Mouse (Mus musculus) neural tube, embryonic 12.5 days (tissue): ENCODE measurements around the gene Snx27. TPM values are rescaled to one million over a fixed set of nuclear protein-coding genes. Genes with fewer than 3 reads are reported as not detected.
A peak's percentile ranks its signal among the peaks of the same experiment; 100 is the strongest.

ENCODE experiments used
- ATAC-seq: fragments of 200-750 bp; cut with Nextera tagmentation; 2 replicates; pipeline ENCODE4 v1.8.0; 2017; ENCODE audit warnings: low read depth, mild to moderate bottlenecking, moderate TSS enrichment, moderate library complexity; ENCODE audit not compliant: low FRiP score
- H3K27ac ChIP-seq: fragments of 300-500 bp; sonication (generic); 2 replicates; pipeline ENCODE4 v1.5.1; 2016
- H3K27me3 ChIP-seq: fragments of 300-500 bp; sonication (generic); replicated peaks from 2 replicates; pipeline ENCODE4 v1.6.1; 2016; ENCODE audit warnings: mild to moderate bottlenecking
- H3K36me3 ChIP-seq: fragments of 300-500 bp; sonication (generic); 2 replicates; pipeline ENCODE4 v1.6.1; 2016; ENCODE audit warnings: mild to moderate bottlenecking
- H3K4me1 ChIP-seq: fragments of 300-500 bp; sonication (generic); 2 replicates; pipeline ENCODE4 v1.6.1; 2016
- H3K4me2 ChIP-seq: fragments of 300-500 bp; sonication (generic); replicated peaks from 2 replicates; pipeline ENCODE4 v1.6.1; 2016; ENCODE audit warnings: mild to moderate bottlenecking
- H3K4me3 ChIP-seq: fragments of 300-500 bp; sonication (generic); 2 replicates; pipeline ENCODE4 v1.5.1; 2016
- H3K9ac ChIP-seq: fragments of 300-500 bp; sonication (generic); 2 replicates; pipeline ENCODE4 v1.6.1; 2016; ENCODE audit warnings: mild to moderate bottlenecking
- H3K9me3 ChIP-seq: fragments of 300-500 bp; sonication (generic); 2 replicates; pipeline ENCODE4 v1.6.1; 2016; ENCODE audit warnings: mild to moderate bottlenecking
- WGBS: fragments of 180-500 bp; shearing (Covaris S2); methylation state at CpG from one replicate; pipeline ENCODE4 v1.1.7; 2016; 5-methylcytosine and 5-hydroxymethylcytosine counted together
- polyA plus RNA-seq: library from polyadenylated mRNA; unstranded; fragments of >200 nt; fragmentation: Nextera tagmentation; extraction: Ambion mirVana; gene quantifications from 2 replicates; pipeline ENCODE4 v1.2.1, GENCODE M21; 2016

Gene Snx27
- polyA plus RNA-seq, 1 experiment from 2014 or later = 66.9 TPM

DNA sequence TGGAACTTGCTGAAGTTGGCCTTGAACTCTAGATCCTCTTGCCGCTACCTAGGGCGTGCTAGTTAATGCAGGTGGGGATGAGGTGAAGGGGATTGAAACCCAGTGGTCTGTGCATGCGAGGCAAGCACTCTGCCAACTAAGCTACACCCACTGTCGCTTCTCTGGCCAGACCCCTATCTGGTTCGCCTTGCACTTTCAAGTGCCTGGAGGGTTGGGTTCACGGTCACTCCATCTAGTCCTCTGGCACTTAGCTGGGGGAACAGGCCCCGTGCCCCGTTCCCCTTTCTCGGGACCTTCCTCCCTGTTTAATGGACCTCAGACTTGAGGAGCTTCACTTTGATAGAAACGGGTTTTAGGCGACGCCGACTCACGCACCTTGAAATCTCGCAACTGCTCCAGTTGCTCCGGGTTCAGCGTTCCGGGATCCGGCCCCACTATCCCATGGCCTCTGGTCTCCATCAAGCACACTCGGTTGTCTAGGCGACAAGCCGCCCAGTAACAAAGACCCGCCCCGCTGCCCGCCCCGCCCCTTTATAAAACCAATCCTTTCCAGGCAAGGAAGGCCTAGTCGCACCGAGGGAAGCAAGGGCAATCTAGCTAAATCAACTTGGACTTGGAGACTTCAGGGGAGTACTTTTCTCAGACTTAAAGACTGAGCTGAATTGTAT, 109.9 kb downstream of the Snx27 start:
- 10% methylated on average over 28 of the region's 28 CpGs for WGBS
- H3K27ac ChIP-seq = no peak overlapping the region

DNA sequence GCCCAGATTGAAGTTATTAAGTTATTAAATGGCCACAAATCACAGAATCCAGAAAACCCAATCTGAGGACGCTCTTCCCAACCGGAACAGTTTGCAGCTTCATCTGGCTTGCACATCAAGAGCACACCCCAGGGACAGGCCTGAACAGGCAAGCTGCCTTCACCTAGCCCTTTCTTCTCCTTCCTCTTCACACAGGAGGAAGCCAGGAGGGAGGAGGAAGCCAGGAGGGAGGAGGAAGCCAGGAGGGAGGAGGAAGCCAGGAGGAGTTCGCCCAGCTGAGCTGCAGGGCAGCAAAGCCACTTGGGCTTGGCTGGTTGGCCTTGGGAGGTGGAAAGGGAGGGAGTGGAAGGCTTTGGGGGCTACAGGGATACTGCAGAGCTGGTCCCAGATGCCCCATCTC, 113.6 kb downstream of the Snx27 start:
- Histone ChIP-seq H3K9me3 (no peaks in the 10 kb centered on the region), H3K9ac (no peak overlapping the region), H3K27me3 (no peaks in the 10 kb centered on the region), H3K4me1 (peaks cover 33% of the 10 kb centered on the region), H3K27ac (no peak overlapping the region), H3K36me3 (no peaks in the 10 kb centered on the region), H3K4me2 (no peak overlapping the region), H3K4me3 (no peak overlapping the region)
- WGBS = 58% methylated on average over 3 of the region's 3 CpGs
- no peak for ATAC-seq

More for the DNA sequence above, 109.9 kb downstream of the Snx27 start:
- Histone ChIP-seq H3K36me3 (no peaks in the 10 kb centered on the region), H3K4me3 (peak overlapping the region; percentile 23; the same call in 1 of the 2 replicates), H3K4me2 (peak overlapping the region; percentile 61), H3K9me3 (no peaks in the 10 kb centered on the region), H3K27me3 (no peaks in the 10 kb centered on the region), H3K4me1 (peaks cover 24% of the 10 kb centered on the region), H3K9ac (peak overlapping the region; percentile 34; the same call in 1 of the 2 replicates)
- peak; percentile 68; the same call in 1 of the 2 replicates for ATAC-seq

DNA sequence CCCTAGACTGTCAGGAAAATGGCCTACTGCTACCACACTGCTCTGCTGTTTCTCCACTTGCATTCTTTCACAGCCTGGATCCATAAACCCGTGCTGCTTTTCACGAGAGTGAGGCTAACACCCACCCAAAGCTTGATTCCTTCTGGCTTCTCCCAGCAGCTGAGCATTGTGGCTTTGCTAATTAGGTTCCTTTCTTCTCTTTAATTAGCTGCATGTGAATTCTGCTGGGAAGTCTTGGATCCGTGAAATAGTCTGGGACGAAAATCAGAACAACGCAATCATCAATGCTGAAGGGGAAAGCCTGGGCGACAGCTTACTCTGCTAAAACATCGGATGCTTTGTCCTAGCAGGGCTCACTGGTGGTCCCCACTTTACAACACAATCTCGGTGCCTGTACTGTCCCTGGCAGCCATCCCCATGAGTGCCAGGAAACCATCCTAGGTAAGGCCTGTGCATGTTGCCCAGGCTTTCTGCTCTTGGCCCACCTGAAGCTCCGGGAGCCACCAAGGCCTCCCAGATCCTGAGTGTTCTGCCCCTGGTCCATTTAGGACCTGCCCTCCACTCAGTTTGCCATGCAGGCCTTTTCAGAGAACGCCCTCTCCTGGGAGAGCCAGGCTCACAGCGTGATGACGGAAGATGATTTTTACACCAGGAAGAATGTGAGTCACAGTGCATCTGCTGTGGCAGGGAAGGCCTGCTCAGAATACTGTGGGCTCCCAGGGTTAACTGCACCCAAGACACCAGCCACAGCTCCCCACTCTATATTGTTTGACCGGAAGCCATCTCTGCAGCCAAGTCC, 116.7 kb downstream of the Snx27 start:
- H3K4me2 ChIP-seq = no peak overlapping the region
- H3K9ac ChIP-seq = no peak overlapping the region

DNA sequence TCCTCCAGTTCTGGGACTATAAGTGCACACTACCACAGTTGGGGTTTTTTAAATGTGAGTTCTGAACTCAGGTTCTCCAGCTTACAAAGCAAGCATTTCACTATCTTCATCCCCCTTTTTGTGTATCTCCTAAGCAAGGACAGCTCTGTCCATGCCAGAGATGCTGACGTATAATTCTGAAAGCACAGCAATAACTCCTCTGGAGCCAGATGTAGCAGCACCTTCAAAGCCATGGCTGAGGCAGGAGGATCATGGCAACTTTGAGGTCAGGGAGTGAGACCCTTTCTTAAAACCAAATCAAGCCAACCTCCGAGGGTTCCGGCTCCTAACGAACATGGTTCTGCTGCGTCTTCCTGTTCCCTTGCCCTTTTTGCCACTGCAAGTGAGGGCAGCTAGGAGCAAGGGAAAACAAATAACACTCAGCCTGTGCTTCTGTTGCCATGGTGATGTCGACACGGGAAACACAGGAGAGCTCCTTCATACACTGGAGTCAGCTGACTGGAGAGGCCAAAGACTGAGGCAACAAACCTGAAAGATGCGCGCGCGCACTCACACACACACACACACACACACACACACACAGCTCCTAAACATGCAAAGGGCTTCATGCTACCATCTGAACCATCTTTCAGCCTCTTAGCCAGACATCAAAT, 118.5 kb downstream of the Snx27 start:
- Histone ChIP-seq H3K4me3 (no peak overlapping the region), H3K4me1 (peaks cover 23% of the 10 kb centered on the region), H3K36me3 (no peaks in the 10 kb centered on the region), H3K9ac (no peak overlapping the region), H3K27me3 (no peaks in the 10 kb centered on the region), H3K4me2 (no peak overlapping the region; the same call in 1 of the 2 replicates), H3K27ac (no peak overlapping the region), H3K9me3 (0 out of 2 replicates have a peak, but pooled peaks cover under 1% of the 10 kb centered on the region)
- WGBS = 47% methylated on average over 11 of the region's 11 CpGs
- ATAC-seq = peak; percentile 81

More for the DNA sequence above, 116.7 kb downstream of the Snx27 start:
- ATAC-seq = 0 out of 2 replicates have a peak, but pooled peaks have one; percentile 8
- Histone ChIP-seq H3K36me3 (no peaks in the 10 kb centered on the region), H3K9me3 (no peaks in the 10 kb centered on the region), H3K27ac (peak overlapping the region; percentile 53; the same call in 1 of the 2 replicates), H3K4me1 (peaks cover 23% of the 10 kb centered on the region), H3K4me3 (no peak overlapping the region), H3K27me3 (no peaks in the 10 kb centered on the region)
- 49% methylated on average over 13 of the region's 13 CpGs for WGBS

DNA sequence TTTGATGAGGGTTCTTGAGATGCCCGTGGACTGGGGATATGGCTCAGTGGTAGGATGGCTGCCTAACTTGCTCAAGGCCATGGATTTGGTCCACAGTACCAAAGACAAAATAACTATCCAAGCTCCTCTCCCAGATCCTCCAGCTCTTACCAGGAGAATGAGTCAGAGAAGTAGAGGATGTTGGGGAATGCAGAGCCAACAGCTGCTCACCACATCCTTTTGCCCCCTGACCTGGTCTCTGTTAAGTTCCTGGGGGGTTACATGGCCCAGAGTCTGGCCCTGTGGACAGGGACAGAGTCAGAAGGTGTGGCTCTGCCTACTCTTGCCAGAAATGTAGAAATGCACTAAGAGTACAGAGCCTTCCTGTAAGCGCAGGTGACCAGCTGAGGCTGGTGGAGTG, 122.7 kb downstream of the Snx27 start:
- Histone ChIP-seq H3K9ac (no peak overlapping the region), H3K4me3 (no peak overlapping the region), H3K4me1 (peaks cover 12% of the 10 kb centered on the region), H3K27me3 (no peaks in the 10 kb centered on the region; the same call in 1 of the 2 replicates), H3K9me3 (0 out of 2 replicates have a peak, but pooled peaks cover 3% of the 10 kb centered on the region), H3K36me3 (no peaks in the 10 kb centered on the region), H3K4me2 (no peak overlapping the region), H3K27ac (no peak overlapping the region)
- ATAC-seq = no peak
- WGBS = 94% methylated on average over 2 of the region's 2 CpGs

DNA sequence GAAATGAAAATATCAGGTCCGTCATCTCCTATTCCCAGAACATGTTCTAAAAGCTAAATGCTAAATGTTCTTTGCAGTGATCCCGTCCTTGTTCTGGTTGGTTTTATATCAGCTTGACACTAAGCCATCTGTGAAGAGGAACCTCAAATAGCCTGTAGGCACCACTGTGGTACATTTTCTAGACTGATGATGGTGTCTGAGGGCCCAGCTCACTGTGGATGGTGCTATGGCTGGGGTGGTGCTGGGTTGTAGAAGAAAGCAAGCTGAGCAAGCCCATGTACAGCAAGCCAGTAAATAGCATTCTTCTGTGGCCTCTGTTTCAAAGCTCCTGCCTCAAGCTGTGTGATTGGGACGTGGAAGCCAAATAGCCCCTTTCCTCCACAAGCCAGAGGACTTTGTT, 125.5 kb downstream of the Snx27 start:
- Histone ChIP-seq H3K4me3 (no peak overlapping the region), H3K27me3 (no peaks in the 10 kb centered on the region; the same call in 1 of the 2 replicates), H3K9me3 (0 out of 2 replicates have a peak, but pooled peaks cover 3% of the 10 kb centered on the region), H3K4me2 (peak overlapping the region; percentile 47; the same call in 1 of the 2 replicates), H3K27ac (no peak overlapping the region), H3K9ac (no peak overlapping the region), H3K4me1 (no peaks in the 10 kb centered on the region), H3K36me3 (no peaks in the 10 kb centered on the region)
- ATAC-seq = 0 out of 2 replicates have a peak, but pooled peaks have one; percentile 48
- WGBS = 80% methylated on average over 3 of the region's 3 CpGs

DNA sequence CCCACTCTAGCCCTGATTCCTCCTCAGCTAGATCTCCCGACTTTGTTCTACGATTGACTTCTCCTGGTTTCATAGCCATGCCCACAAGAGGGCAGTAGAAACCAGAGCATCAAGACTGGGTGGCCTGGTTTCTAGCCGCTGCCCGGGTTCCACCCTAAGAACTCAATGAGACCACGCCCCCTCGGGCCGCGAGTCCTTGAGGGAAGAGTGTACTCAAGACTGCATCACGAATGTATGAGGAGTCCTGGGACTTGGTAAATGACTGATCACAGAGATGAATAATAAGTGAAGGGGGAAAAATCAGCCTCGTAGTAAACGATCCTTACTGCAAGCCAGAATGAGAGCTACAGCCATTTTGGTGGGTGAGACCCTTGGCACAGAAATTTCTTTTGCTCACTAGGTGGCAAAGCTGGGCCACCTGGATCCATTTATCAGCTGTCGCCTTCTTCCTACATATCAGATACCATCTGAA, 126.0 kb downstream of the Snx27 start:
- WGBS = 2% methylated on average over 12 of the region's 12 CpGs
- Histone ChIP-seq H3K36me3 (no peaks in the 10 kb centered on the region), H3K4me2 (peak overlapping the region; percentile 47), H3K9ac (no peak overlapping the region), H3K27me3 (no peaks in the 10 kb centered on the region; the same call in 1 of the 2 replicates), H3K4me3 (peak overlapping the region; percentile 13; the same call in 1 of the 2 replicates), H3K4me1 (no peaks in the 10 kb centered on the region), H3K9me3 (0 out of 2 replicates have a peak, but pooled peaks cover 3% of the 10 kb centered on the region), H3K27ac (no peak overlapping the region)
- ATAC-seq = peak; percentile 88

DNA sequence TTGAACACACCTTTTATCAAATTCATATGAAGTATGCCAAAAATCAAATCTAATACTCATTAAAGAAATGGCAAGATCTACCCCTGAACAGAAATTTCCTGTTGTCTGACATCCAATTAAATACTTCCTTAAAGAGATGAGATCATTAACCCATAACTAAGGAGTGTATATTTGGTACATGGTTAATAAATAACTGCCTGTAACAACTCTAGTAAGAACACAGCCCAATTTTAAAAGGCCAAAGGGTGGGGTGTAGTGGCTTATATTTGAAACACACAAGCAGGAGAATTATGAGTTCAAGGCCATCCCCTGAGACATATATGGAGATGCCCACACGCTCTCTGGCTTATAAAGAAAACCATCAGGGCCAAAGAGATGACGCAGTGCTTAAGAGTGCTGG, 133.1 kb downstream of the Snx27 start:
- 91% methylated on average over 2 of the region's 2 CpGs for WGBS

More for the DNA sequence above, 133.1 kb downstream of the Snx27 start:
- Histone ChIP-seq H3K4me2 (no peak overlapping the region), H3K27ac (no peak overlapping the region), H3K9ac (no peak overlapping the region), H3K27me3 (no peaks in the 10 kb centered on the region), H3K4me3 (no peak overlapping the region), H3K4me1 (peaks cover 3% of the 10 kb centered on the region), H3K9me3 (no peaks in the 10 kb centered on the region), H3K36me3 (peaks cover 50% of the 10 kb centered on the region)
- no peak for ATAC-seq

Other genes with a start within 250 kb of the Snx27 start
- not detected in 2 replicates for gene Them5, start 240.6 kb downstream of the Snx27 start, polyA plus RNA-seq
- 2.4 and 3.1 TPM in 2 replicates for gene C2cd4d, start 220.3 kb downstream of the Snx27 start, polyA plus RNA-seq
- gene Rorc, start 209.9 kb downstream of the Snx27 start, polyA plus RNA-seq = 0.20 TPM in 2 replicates
- 0.29 and 0.51 TPM in 2 replicates for gene Lingo4, start 184.2 kb downstream of the Snx27 start, polyA plus RNA-seq
- 47.3 and 55.5 TPM in 2 replicates for gene Tdrkh, start 169.4 kb downstream of the Snx27 start, polyA plus RNA-seq
- 65.1 and 67.6 TPM in 2 replicates for gene Mrpl9, start 139.4 kb downstream of the Snx27 start, polyA plus RNA-seq
- 0.81 and 0.96 TPM in 2 replicates for gene Oaz3, start 138.8 kb downstream of the Snx27 start, polyA plus RNA-seq
- gene Celf3, start 104.4 kb downstream of the Snx27 start, polyA plus RNA-seq = 204 and 222 TPM in 2 replicates
- 11.9 and 12.9 TPM in 2 replicates for gene Riiad1, start 102.4 kb downstream of the Snx27 start, polyA plus RNA-seq
- gene Gm10972, start 60.4 kb upstream of the Snx27 start, polyA plus RNA-seq = not detected in 2 replicates
- 2.9 and 3.5 TPM in 2 replicates for gene Tuft1, start 76.2 kb upstream of the Snx27 start, polyA plus RNA-seq
- gene Selenbp2, start 110.8 kb upstream of the Snx27 start, polyA plus RNA-seq = not detected in 2 replicates
- 4.1 and 4.3 TPM in 2 replicates for gene Cgn, start 203.8 kb upstream of the Snx27 start, polyA plus RNA-seq